Mouse (Mus musculus) forebrain, embryonic 13.5 days (tissue): Measurements from ENCODE around the gene Fam228b. TPM values are rescaled to one million over a fixed set of nuclear protein-coding genes. Genes with fewer than 3 reads are reported as not detected.
"Not testable (repeated sequence)": the region's sequence is repeated elsewhere in the genome, so short reads cannot be mapped to it uniquely, and the experiment has no call there.

Experiments used
- ATAC-seq: fragments of 200-750 bp; cut with Nextera tagmentation; 2 replicates; pipeline ENCODE4 v1.8.0; 2017
- H3K27ac ChIP-seq: fragments of 300-500 bp; sonication (generic); 2 replicates; pipeline ENCODE4 v1.5.1; 2015; ENCODE audit warnings: inconsistent platforms, mild to moderate bottlenecking, moderate library complexity
- H3K27me3 ChIP-seq: fragments of 300-500 bp; sonication (generic); 2 replicates; pipeline ENCODE4 v1.6.1; 2015; ENCODE audit warnings: mild to moderate bottlenecking, inconsistent platforms
- H3K36me3 ChIP-seq: fragments of 300-500 bp; sonication (generic); 2 replicates; pipeline ENCODE4 v1.6.1; 2015; ENCODE audit warnings: mild to moderate bottlenecking, inconsistent platforms; ENCODE audit not compliant: poor library complexity, severe bottlenecking
- H3K4me1 ChIP-seq: fragments of 300-500 bp; sonication (generic); 2 replicates; pipeline ENCODE4 v1.6.1; 2015; ENCODE audit warnings: inconsistent platforms
- H3K4me2 ChIP-seq: fragments of 300-500 bp; sonication (generic); 2 replicates; pipeline ENCODE4 v1.6.1; 2015; ENCODE audit warnings: inconsistent platforms, mild to moderate bottlenecking, moderate library complexity
- H3K4me3 ChIP-seq: fragments of 300-500 bp; sonication (generic); 2 replicates; pipeline ENCODE4 v1.5.1; 2015; ENCODE audit warnings: mild to moderate bottlenecking, inconsistent platforms
- H3K9ac ChIP-seq: fragments of 300-500 bp; sonication (generic); 2 replicates; pipeline ENCODE4 v1.6.1; 2015; ENCODE audit warnings: mild to moderate bottlenecking, inconsistent platforms
- H3K9me3 ChIP-seq: fragments of 300-500 bp; sonication (generic); replicated peaks from 2 replicates; pipeline ENCODE4 v1.6.1; 2016; ENCODE audit warnings: inconsistent platforms
- WGBS: fragments of 180-500 bp; shearing (Covaris S2); methylation state at CpG from one replicate; pipeline ENCODE4 v1.1.7; 2015; 5-methylcytosine and 5-hydroxymethylcytosine counted together
- polyA plus RNA-seq: library from polyadenylated mRNA; unstranded; fragments of >200 nt; fragmentation: Nextera tagmentation; extraction: Ambion mirVana; gene quantifications from 2 replicates; pipeline ENCODE4 v1.2.1, GENCODE M21; 2015

Gene Fam228b
- 4.3 and 4.7 TPM in 2 replicates for polyA plus RNA-seq

- H3K36me3 ChIP-seq, result no peaks in the 10 kb centered on the region
- H3K9me3 ChIP-seq, result no peaks in the 10 kb centered on the region
- H3K27ac ChIP-seq, result peak within 1 kb of the TSS; percentile 97
- ATAC-seq, result peak; percentile 99
- H3K9ac ChIP-seq, result peak within 1 kb of the TSS; percentile 84
- peaks cover 5% of the 10 kb centered on the region; the same call in 1 of the 2 replicates for H3K4me1 ChIP-seq
- no peaks in the 10 kb centered on the region for H3K27me3 ChIP-seq
- peak within 1 kb of the TSS; percentile 71 for H3K4me2 ChIP-seq
- WGBS, result under 1% methylated on average over 61 of the region's 61 CpGs
- peak within 1 kb of the TSS; percentile 69 for H3K4me3 ChIP-seq
Observed at GRCm38 (mm10) chr12:4768492-4769332, at the start of gene Fam228b, which contains the start of gene Pfn4. Gene Fam228b (minus strand): TSS chr12:4769267. Gene Pfn4 (plus strand): TSS chr12:4769022.

DNA sequence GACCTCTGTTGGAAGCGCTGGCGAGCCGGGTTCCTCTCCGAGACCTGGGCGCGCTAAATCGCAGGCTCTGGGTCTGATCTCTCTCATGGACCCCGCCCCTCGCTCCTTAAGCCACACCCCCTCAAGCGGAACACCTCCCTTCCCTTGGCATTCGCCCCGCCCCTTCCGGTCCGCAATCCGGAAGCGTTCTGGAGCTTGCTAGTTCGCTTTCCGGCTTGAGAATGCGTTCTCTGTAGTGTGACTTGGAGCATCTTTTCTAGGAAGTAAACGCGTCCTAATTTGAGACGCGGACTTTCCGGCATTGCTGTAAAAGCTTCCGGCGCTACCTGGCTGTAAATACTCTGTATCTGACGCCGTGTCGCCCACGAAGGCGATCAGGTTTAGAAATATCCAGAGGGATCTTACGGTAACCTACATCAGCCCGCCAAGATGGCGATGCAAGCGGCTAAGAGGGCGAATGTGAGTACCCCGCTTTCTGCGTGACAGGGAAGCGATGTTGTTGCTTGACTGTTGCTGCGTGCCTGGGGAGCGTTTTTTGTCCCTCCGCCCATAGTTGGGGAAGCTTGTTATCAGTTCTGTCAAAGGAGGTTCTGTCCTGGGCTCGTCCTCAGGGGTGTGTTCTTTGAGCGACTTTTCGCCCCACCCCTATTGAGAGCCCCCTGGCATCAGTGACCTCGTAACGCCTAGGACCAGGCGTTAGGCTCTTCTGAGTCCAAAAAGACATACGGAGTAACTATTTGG is 48.5 kb upstream of the Fam228b start, which contains the start of gene Sf3b6:
Gene Sf3b6, plus strand, starts transcription at position 184 of the 741 bp plus-strand sequence.
- under 1% methylated on average over 49 of the region's 49 CpGs for WGBS
- Histone ChIP-seq H3K9ac (peak within 1 kb of the TSS; percentile 75), H3K27ac (peak within 1 kb of the TSS; percentile 77), H3K36me3 (peaks cover 23% of the 10 kb centered on the region), H3K9me3 (no peaks in the 10 kb centered on the region), H3K4me1 (peaks cover 24% of the 10 kb centered on the region), H3K4me3 (peak within 1 kb of the TSS; percentile 86), H3K4me2 (peak within 1 kb of the TSS; percentile 78), H3K27me3 (no peaks in the 10 kb centered on the region)
- peak; percentile 98 for ATAC-seq

- Histone ChIP-seq H3K9ac (peak overlapping the region; percentile 75), H3K4me3 (peak overlapping the region; percentile 86), H3K4me1 (peaks cover 24% of the 10 kb centered on the region), H3K4me2 (peak overlapping the region; percentile 78), H3K36me3 (peaks cover 16% of the 10 kb centered on the region), H3K9me3 (no peaks in the 10 kb centered on the region), H3K27ac (peak overlapping the region; percentile 77), H3K27me3 (no peaks in the 10 kb centered on the region)
- ATAC-seq, result peak; percentile 14; the same call in 1 of the 2 replicates
- WGBS, result 10% methylated on average over 24 of the region's 24 CpGs
Observed at GRCm38 (mm10) chr12:4816680-4817360, 47.8 kb upstream of the Fam228b start.

- no peak for ATAC-seq
- 0 out of 2 replicates have a peak, but pooled peaks cover 4% of the 10 kb centered on the region for H3K9me3 ChIP-seq
- H3K27ac ChIP-seq, result no peak overlapping the region
- H3K9ac ChIP-seq, result no peak overlapping the region
- no peak overlapping the region for H3K4me2 ChIP-seq
- no peak overlapping the region for H3K4me3 ChIP-seq
- H3K36me3 ChIP-seq, result no peaks in the 10 kb centered on the region
- WGBS, result 82% methylated on average over 4 of the region's 4 CpGs
- no peaks in the 10 kb centered on the region for H3K27me3 ChIP-seq
- peaks cover 13% of the 10 kb centered on the region for H3K4me1 ChIP-seq
Observed at GRCm38 (mm10) chr12:4813636-4814035, 44.6 kb upstream of the Fam228b start.

GRCm38 (mm10) chr12:4811705-4812104 is 42.6 kb upstream of the Fam228b start:
- H3K4me3 ChIP-seq, result no peak overlapping the region
- WGBS, result 74% methylated on average over 3 of the region's 3 CpGs
- no peaks in the 10 kb centered on the region for H3K27me3 ChIP-seq
- H3K9ac ChIP-seq, result no peak overlapping the region
- H3K36me3 ChIP-seq, result no peaks in the 10 kb centered on the region
- ATAC-seq, result no peak
- H3K4me1 ChIP-seq, result peaks cover 4% of the 10 kb centered on the region
- H3K9me3 ChIP-seq, result 0 out of 2 replicates have a peak, but pooled peaks cover 4% of the 10 kb centered on the region
- no peak overlapping the region for H3K27ac ChIP-seq
- no peak overlapping the region for H3K4me2 ChIP-seq

- H3K4me1 ChIP-seq, result no peaks in the 10 kb centered on the region
- H3K4me2 ChIP-seq, result no peak overlapping the region
- no peak overlapping the region for H3K9ac ChIP-seq
- H3K9me3 ChIP-seq, result 0 out of 2 replicates have a peak, but pooled peaks cover 4% of the 10 kb centered on the region
- H3K36me3 ChIP-seq, result no peaks in the 10 kb centered on the region
- no peak for ATAC-seq
- no peak overlapping the region for H3K27ac ChIP-seq
- WGBS, result 74% methylated on average over 4 of the region's 4 CpGs
- no peaks in the 10 kb centered on the region for H3K27me3 ChIP-seq
- no peak overlapping the region for H3K4me3 ChIP-seq
Observed at GRCm38 (mm10) chr12:4811036-4811435, 42.0 kb upstream of the Fam228b start.

DNA sequence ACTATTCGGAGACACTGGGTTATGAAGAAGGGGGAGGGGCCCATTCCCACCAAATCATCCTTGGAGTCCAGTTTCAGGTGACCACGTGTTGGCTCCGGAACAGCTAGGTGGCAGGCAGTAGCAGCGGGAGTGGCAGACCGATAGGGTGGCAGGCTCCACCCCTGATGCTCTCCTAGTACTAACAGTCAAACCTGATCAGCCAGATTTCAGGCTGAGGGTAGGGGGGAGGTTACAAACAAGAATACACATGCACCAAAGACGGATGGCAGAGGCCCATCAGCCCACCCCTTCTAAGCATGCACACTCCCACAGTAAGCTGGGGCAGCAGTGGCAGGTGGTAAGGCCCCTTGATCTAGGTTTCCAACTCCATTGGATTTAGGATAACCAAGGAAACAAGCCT is 28.4 kb upstream of the Fam228b start:
- H3K4me2 ChIP-seq, H3K36me3 ChIP-seq, H3K27me3 ChIP-seq, ATAC-seq, H3K9ac ChIP-seq, H3K9me3 ChIP-seq, H3K27ac ChIP-seq, H3K4me1 ChIP-seq, H3K4me3 ChIP-seq: not testable (repeated sequence)
- WGBS, result 79% methylated on average over 6 of the region's 6 CpGs

GRCm38 (mm10) chr12:4793718-4794117 is 24.7 kb upstream of the Fam228b start:
- no peak for ATAC-seq
- Histone ChIP-seq H3K4me2 (no peak overlapping the region), H3K9me3 (no peaks in the 10 kb centered on the region), H3K4me3 (no peak overlapping the region), H3K27me3 (no peaks in the 10 kb centered on the region), H3K9ac (no peak overlapping the region), H3K4me1 (no peaks in the 10 kb centered on the region), H3K27ac (no peak overlapping the region), H3K36me3 (no peaks in the 10 kb centered on the region)
- 82% methylated on average over 1 of the region's 1 CpGs for WGBS

DNA sequence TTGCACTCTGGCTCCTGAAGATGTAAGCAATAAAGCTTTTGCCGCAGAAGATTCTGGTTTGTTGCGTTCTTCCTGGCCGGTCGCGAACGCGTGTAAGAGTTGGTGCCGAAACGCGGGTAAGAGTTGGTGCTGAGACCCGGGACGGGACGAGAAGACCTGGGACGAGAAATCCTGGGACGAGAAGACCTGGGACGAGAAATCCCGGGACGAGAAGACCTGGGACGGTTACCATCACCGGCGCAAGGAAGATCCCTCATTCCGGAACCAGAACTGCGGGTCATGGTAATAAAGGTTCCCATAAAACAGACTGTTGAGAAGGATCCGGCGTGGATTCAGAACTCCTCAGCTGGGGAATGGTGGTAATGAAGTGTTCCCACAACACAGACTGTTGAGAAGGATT is 19.1 kb upstream of the Fam228b start:
- not testable (repeated sequence) for H3K4me2 ChIP-seq, H3K27me3 ChIP-seq, H3K4me3 ChIP-seq, ATAC-seq, H3K4me1 ChIP-seq, H3K9ac ChIP-seq, H3K36me3 ChIP-seq, H3K9me3 ChIP-seq, H3K27ac ChIP-seq
- 94% methylated on average over 25 of the region's 25 CpGs for WGBS

DNA sequence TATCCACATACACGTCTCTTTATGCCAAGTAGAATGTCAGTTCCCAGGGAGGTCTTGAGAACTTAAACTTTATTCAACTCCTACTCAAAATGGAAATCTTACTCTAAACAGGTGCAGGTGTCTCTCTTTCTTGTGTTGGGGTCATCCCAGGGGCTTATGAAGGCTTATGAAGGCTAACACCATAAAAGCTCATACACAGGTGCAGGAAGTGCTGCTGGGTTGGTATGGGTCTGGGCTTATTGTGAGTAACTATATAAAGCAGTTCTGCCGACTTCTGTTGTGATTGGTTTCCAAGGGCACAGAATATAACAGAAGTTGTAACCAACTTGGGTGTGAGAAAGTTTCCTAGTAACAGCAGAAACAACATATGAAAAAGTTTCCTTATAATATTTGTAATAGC is 15.4 kb upstream of the Fam228b start:
- H3K4me3 ChIP-seq, result no peak overlapping the region
- H3K27ac ChIP-seq, result no peak overlapping the region
- WGBS, result 82% methylated on average over 2 of the region's 2 CpGs
- no peaks in the 10 kb centered on the region for H3K36me3 ChIP-seq
- no peaks in the 10 kb centered on the region for H3K4me1 ChIP-seq
- no peaks in the 10 kb centered on the region for H3K9me3 ChIP-seq
- no peak overlapping the region for H3K9ac ChIP-seq
- H3K4me2 ChIP-seq, result no peak overlapping the region
- no peaks in the 10 kb centered on the region for H3K27me3 ChIP-seq
- no peak for ATAC-seq

DNA sequence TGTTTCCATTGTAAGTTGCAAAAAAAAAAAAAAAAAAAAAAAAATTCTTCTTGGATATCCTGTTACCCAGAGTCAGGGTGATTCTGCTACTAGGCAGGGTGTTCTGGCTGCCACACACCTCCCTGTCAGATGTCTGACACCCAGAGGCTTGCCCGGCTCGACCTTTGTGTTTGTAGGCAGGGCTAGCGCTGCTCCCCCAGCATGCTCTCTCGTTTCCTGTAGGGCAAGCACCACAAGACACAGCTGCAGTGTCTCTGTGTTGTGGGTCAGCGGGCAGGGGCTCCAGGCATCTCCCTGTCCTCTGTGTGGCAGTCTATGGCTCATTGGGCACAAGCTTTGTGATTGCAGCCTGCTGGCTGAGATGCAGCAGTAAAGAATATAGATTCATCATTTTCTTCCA is 14.5 kb upstream of the Fam228b start:
- no peak overlapping the region for H3K9ac ChIP-seq
- H3K27ac ChIP-seq, result no peak overlapping the region
- no peaks in the 10 kb centered on the region for H3K9me3 ChIP-seq
- H3K36me3 ChIP-seq, result no peaks in the 10 kb centered on the region
- H3K4me2 ChIP-seq, result no peak overlapping the region
- H3K4me3 ChIP-seq, result no peak overlapping the region
- 55% methylated on average over 5 of the region's 5 CpGs for WGBS
- H3K27me3 ChIP-seq, result no peaks in the 10 kb centered on the region
- H3K4me1 ChIP-seq, result no peaks in the 10 kb centered on the region
- ATAC-seq, result no peak
